Mouse (Mus musculus): ENCODE data around the gene Kcnj1.

Kcnj1 gene

GRCm38 (mm10) chr9:32444453-32445201 is 72.3 kb downstream of the Kcnj1 start:
- in situ Hi-C loops (cut with MboI, MseI), result no loop called here

- in situ Hi-C loops (cut with MboI, MseI), result no loop called here
These were observed 73.5 kb downstream of the Kcnj1 start for GRCm38 (mm10) chr9:32445789-32446188.

GRCm38 (mm10) chr9:32448766-32449165 is 76.5 kb downstream of the Kcnj1 start:
- in situ Hi-C loops (cut with MboI, MseI), result no loop called here
